Mouse (Mus musculus) limb, embryonic 11.5 days (tissue): Measurements from ENCODE around the gene Slc41a2. TPM values are rescaled to one million over a fixed set of nuclear protein-coding genes. Genes with fewer than 3 reads are reported as not detected.

Experiments used
- ATAC-seq: fragments of 200-750 bp; cut with Nextera tagmentation; 2 replicates; pipeline ENCODE4 v1.8.0; 2017; ENCODE audit warnings: low read depth; ENCODE audit not compliant: insufficient number of reproducible peaks, low FRiP score, low TSS enrichment
- DNase-seq: peaks from one replicate; pipeline ENCODE4 v3.0.0-alpha.2; 2015; ENCODE audit warnings: low spot score
- H3K27ac ChIP-seq: fragments of 300-500 bp; sonication (generic); replicated peaks from 2 replicates; pipeline ENCODE4 v1.5.1; 2014; ENCODE audit warnings: low read depth, mild to moderate bottlenecking, low read length
- H3K27me3 ChIP-seq: fragments of 300-500 bp; sonication (generic); 2 replicates; pipeline ENCODE4 v1.6.1; 2014; ENCODE audit warnings: mild to moderate bottlenecking, low read length, mixed read lengths; ENCODE audit not compliant: control insufficient read depth, insufficient read depth
- H3K36me3 ChIP-seq: fragments of 300-500 bp; sonication (generic); 2 replicates; pipeline ENCODE4 v1.6.1; 2014; ENCODE audit warnings: mild to moderate bottlenecking, low read length, moderate library complexity, mixed read lengths; ENCODE audit not compliant: control insufficient read depth, insufficient read depth
- H3K4me1 ChIP-seq: fragments of 300-500 bp; sonication (generic); 2 replicates; pipeline ENCODE4 v1.6.1; 2014; ENCODE audit warnings: low read length, mixed read lengths; ENCODE audit not compliant: control insufficient read depth, insufficient read depth
- H3K4me2 ChIP-seq: fragments of 300-500 bp; sonication (generic); 2 replicates; pipeline ENCODE4 v1.6.1; 2014; ENCODE audit warnings: low read depth, mild to moderate bottlenecking, moderate library complexity; ENCODE audit not compliant: severe bottlenecking
- H3K4me3 ChIP-seq: fragments of 300-500 bp; sonication (generic); 2 replicates; pipeline ENCODE4 v1.5.1; 2014; ENCODE audit warnings: low read depth, low read length
- H3K9ac ChIP-seq: fragments of 300-500 bp; sonication (generic); 2 replicates; pipeline ENCODE4 v1.6.1; 2014; ENCODE audit warnings: mild to moderate bottlenecking, low read length
- H3K9me3 ChIP-seq: fragments of 300-500 bp; sonication (generic); 2 replicates; pipeline ENCODE4 v1.6.1; 2016; ENCODE audit warnings: low read length; ENCODE audit not compliant: control insufficient read depth
- WGBS: fragments of 180-500 bp; shearing (Covaris S2); extraction: QIAGEN DNeasy Blood & Tissue Kit; methylation state at CpG from one replicate; pipeline ENCODE4 v1.1.7; 2014; 5-methylcytosine and 5-hydroxymethylcytosine counted together
- polyA plus RNA-seq: library from polyadenylated mRNA; unstranded; fragments of >200 nt; fragmentation: Nextera tagmentation; extraction: Ambion mirVana; gene quantifications from 2 replicates; pipeline ENCODE4 v1.2.1, GENCODE M21; 2014

The Slc41a2 gene
- polyA plus RNA-seq, 1 experiment from 2014 or later: 0.59 TPM

DNA sequence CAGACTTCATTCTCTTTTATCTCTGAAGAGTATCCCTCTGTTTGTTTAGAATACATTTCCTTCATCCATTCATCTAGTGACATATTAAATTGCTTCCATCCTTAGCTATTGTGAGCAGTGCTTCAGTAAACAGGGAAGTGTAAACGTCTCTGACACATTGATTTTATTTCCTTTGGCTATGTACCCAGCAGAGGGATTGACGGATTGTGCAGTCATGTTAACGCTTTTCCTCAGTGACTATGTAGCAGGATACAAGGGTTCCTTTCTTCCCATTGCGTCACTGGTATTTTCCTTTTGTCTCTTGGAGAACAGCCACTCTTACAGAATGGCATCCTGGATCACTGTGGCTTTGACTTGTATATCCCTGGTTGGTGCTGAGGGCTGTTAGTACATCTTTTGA is 76.4 kb downstream of the Slc41a2 start:
- ATAC-seq (no peak), DNase-seq (no peak)
- no peaks in the 10 kb centered on the region for H3K4me1 ChIP-seq
- no peaks in the 10 kb centered on the region for H3K36me3 ChIP-seq
- H3K9ac ChIP-seq: no peak overlapping the region
- WGBS: 84% methylated on average over 4 of the region's 4 CpGs
- no peaks in the 10 kb centered on the region for H3K9me3 ChIP-seq
- no peak overlapping the region for H3K4me3 ChIP-seq
- H3K27ac ChIP-seq: no peak overlapping the region
- H3K4me2 ChIP-seq: no peak overlapping the region
- no peaks in the 10 kb centered on the region for H3K27me3 ChIP-seq

DNA sequence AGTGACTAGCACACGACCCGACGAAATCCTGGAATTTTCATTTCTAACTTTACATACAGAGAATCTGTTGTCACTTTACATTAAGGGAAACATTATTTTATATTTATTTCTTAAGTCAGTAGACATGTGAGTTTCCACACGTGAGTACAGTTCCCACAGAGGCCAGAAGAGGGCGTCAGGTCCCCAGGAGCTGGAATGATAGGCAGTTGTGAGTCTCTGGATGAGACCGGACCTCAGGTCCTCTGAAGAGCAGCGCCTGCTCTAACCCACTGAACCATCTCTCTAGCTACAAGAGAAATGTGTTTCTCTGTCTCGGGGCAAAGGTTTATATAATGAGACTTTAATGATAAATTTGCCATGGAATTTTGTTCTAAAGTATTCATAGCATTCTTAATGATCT is 86.3 kb downstream of the Slc41a2 start:
- Histone ChIP-seq H3K4me3 (no peak overlapping the region), H3K27me3 (no peaks in the 10 kb centered on the region), H3K36me3 (no peaks in the 10 kb centered on the region), H3K4me1 (no peaks in the 10 kb centered on the region), H3K9me3 (no peaks in the 10 kb centered on the region), H3K4me2 (no peak overlapping the region), H3K27ac (no peak overlapping the region), H3K9ac (no peak overlapping the region)
- DNase-seq: peak; percentile 50
- WGBS: 68% methylated on average over 8 of the region's 8 CpGs
- ATAC-seq: no peak

DNA sequence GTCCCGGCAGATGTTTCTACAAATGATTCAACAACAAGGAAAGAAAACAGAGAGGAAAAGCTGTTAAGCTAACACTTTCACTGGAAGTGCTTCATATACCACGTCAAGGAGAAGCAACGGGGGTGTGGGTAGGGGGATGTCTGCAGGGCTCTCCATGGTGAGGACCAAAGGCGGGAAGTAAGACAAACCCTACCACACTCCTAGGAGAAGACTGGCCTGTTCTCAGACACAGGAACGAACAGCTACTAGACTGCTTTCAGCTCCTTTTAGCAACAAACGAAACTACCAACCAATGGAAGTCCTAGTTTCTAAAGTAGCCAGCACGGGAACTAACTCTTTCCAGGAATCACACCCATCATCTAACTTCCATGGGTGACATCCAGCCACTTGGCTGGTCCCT is 89.6 kb downstream of the Slc41a2 start:
- Histone ChIP-seq H3K4me2 (no peak overlapping the region), H3K4me1 (no peaks in the 10 kb centered on the region), H3K27me3 (no peaks in the 10 kb centered on the region), H3K4me3 (no peak overlapping the region), H3K9ac (no peak overlapping the region), H3K9me3 (no peaks in the 10 kb centered on the region), H3K27ac (no peak overlapping the region), H3K36me3 (no peaks in the 10 kb centered on the region)
- ATAC-seq (no peak), DNase-seq (no peak)
- 69% methylated on average over 7 of the region's 7 CpGs for WGBS

DNA sequence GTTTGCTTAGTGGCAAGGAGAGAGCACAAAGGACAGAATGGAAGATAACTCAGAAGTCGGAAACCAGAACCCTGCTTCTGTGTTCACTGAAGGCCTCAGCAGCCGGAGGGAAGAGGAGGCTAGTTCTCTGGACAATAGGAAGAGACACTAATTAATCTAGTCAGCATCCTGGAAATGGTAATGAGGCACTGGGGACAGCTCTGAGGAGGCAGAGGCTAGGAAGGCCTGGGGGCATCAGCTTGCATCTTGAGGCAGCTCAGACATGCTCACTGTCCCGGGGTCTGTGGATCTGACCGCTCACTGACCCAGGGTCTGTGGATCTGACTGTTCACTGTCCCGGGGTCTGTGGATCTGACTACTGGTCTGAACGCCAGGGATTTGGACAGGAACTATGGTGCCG is 92.0 kb downstream of the Slc41a2 start:
- H3K27ac ChIP-seq: no peak overlapping the region
- H3K4me2 ChIP-seq: no peak overlapping the region
- no peaks in the 10 kb centered on the region for H3K27me3 ChIP-seq
- ATAC-seq: no peak
- H3K4me1 ChIP-seq: no peaks in the 10 kb centered on the region
- H3K9me3 ChIP-seq: no peaks in the 10 kb centered on the region
- H3K4me3 ChIP-seq: no peak overlapping the region
- H3K9ac ChIP-seq: no peak overlapping the region
- H3K36me3 ChIP-seq: no peaks in the 10 kb centered on the region
- WGBS: 86% methylated on average over 7 of the region's 7 CpGs
- no peak for DNase-seq

DNA sequence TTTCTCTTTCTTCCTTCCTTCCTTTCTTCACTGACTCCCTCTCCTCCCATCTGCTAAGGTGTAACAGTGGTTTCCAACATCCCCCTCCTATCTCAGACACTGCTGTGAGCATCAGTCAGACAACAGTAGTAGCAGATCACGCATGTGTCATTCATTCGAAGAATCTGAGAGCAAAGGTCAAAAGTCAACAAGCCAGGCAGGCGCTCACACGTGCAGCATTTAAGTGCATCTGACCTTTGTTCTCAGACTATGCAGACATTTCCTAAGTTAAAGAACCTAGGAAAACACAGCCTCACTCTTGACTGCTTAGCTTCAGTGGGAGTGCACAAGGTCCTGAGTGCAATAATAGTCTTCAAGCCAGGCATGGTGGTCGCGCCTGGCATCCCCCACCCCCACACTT is 93.6 kb downstream of the Slc41a2 start:
- Histone ChIP-seq H3K36me3 (no peaks in the 10 kb centered on the region), H3K27ac (no peak overlapping the region), H3K4me2 (no peak overlapping the region), H3K9me3 (no peaks in the 10 kb centered on the region), H3K27me3 (no peaks in the 10 kb centered on the region), H3K4me3 (no peak overlapping the region), H3K4me1 (no peaks in the 10 kb centered on the region), H3K9ac (no peak overlapping the region)
- ATAC-seq (no peak), DNase-seq (no peak)
- WGBS: 57% methylated on average over 6 of the region's 6 CpGs

DNA sequence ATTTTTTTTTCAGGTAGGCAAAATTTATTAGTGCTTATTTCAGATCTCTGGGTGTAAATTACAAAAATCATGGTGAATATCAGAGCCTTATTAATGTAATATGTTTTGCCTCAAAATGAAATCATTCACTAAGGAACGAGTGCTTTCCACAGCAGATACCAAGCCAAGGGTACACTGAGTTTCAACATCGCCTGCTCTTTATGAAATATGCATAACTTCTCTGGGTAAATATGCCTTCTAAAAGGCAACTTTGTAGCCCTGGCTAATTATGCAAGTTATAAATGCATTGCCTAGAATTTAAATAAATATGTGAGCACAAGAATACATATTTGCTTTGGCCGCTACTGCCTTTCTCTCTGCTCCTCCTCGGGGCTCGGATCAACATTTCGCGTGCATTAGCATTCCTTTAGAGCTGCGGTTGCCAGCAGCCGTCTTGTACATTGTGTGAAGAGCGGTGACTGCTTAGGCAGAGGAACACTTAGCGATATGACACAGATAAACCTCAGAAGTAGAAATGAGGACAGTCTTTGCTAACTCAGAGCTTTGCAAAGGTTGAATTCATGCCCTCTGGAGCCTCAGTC is 95.5 kb downstream of the Slc41a2 start:
- Histone ChIP-seq H3K9ac (no peak overlapping the region), H3K27ac (no peak overlapping the region), H3K9me3 (no peaks in the 10 kb centered on the region), H3K36me3 (no peaks in the 10 kb centered on the region), H3K4me2 (no peak overlapping the region), H3K4me1 (no peaks in the 10 kb centered on the region), H3K27me3 (no peaks in the 10 kb centered on the region), H3K4me3 (no peak overlapping the region)
- DNase-seq (no peak), ATAC-seq (no peak)
- 85% methylated on average over 11 of the region's 11 CpGs for WGBS

DNA sequence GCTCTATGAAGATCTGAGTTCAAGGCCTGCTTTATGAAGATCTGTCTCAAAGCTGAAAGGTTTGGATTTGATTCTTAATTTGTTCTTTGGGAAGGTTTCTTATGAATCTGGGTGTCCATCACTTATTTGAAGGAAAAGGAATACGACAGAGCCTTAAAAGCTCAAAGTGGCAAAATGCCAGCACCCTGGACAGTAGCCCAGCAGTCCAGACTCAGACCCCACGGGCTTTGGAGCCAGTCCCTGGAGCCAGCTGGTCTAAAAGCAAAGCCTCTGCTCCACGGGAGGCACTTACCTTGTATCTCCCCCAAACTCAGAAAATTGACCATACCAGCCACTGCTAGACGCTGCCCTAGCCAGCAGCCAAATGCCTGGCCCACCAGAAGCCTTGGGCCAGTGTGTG is 103.3 kb downstream of the Slc41a2 start:
- no peaks in the 10 kb centered on the region for H3K9me3 ChIP-seq
- no peak for DNase-seq

DNA sequence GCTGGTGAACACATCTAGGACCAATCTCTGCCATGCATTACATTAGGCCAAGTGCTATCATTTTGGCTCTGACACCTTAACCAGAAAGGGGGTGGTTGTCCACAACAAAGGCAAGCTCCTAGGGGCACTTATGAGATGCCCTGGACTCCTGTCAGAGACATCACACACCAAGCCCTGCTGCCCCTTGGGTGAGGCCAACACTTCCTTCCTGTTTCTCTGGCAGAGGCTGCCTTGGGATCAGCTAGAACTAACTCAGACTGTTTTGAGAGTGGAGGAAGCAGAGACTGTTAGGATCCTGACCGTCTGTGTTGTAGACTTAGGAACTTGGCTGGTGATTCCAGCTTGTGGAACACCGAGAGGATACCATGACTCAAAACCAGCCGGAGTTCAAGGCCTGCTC is 103.7 kb downstream of the Slc41a2 start:
- H3K36me3 ChIP-seq: no peaks in the 10 kb centered on the region
- no peak for DNase-seq
- H3K9me3 ChIP-seq: no peaks in the 10 kb centered on the region
- H3K4me3 ChIP-seq: no peak overlapping the region
- H3K4me1 ChIP-seq: no peaks in the 10 kb centered on the region
- ATAC-seq: no peak
- no peak overlapping the region for H3K27ac ChIP-seq
- WGBS: 89% methylated on average over 3 of the region's 3 CpGs
- no peak overlapping the region for H3K9ac ChIP-seq
- no peak overlapping the region for H3K4me2 ChIP-seq
- H3K27me3 ChIP-seq: no peaks in the 10 kb centered on the region

More for the DNA sequence above, 103.3 kb downstream of the Slc41a2 start:
- Histone ChIP-seq H3K27ac (no peak overlapping the region), H3K4me2 (no peak overlapping the region), H3K4me1 (no peaks in the 10 kb centered on the region), H3K36me3 (no peaks in the 10 kb centered on the region), H3K4me3 (no peak overlapping the region), H3K27me3 (no peaks in the 10 kb centered on the region), H3K9ac (no peak overlapping the region)
- 58% methylated on average over 4 of the region's 4 CpGs for WGBS
- ATAC-seq: no peak

DNA sequence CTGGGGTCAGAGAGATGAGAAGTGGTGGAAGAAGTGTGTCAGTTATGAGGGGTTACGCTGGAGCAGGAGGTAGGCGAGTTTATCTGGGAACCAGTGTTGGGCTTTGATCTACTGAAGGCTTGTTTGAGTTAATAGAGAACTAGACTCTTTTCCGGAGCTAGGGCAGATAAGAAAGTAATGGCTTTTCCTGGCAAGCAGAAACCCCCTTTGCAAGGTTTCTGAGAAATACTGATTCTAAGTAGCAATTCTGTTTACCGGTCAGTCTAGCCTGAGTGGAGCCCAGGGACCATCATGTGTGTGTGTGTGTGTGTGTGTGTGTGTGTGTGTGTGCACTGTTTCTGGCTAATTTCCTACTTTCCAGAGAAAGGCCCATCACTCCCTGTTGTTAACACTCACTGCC is 109.1 kb downstream of the Slc41a2 start:
- ATAC-seq (no peak), DNase-seq (no peak)
- WGBS: 70% methylated on average over 4 of the region's 4 CpGs
- Histone ChIP-seq H3K4me1 (no peaks in the 10 kb centered on the region), H3K27me3 (no peaks in the 10 kb centered on the region), H3K9ac (no peak overlapping the region), H3K27ac (no peak overlapping the region), H3K4me2 (no peak overlapping the region), H3K36me3 (no peaks in the 10 kb centered on the region), H3K4me3 (no peak overlapping the region), H3K9me3 (no peaks in the 10 kb centered on the region)
